Mouse (Mus musculus) intestine, postnatal 0 days (tissue): ENCODE measurements around the gene Nuak2. TPM values are rescaled to one million over a fixed set of nuclear protein-coding genes. Genes with fewer than 3 reads are reported as not detected.

Experiments
- ATAC-seq: fragments of 200-750 bp; cut with Nextera tagmentation; 2 replicates; pipeline ENCODE4 v1.8.0; 2017; ENCODE audit warnings: mild to moderate bottlenecking, moderate TSS enrichment, moderate library complexity
- H3K27ac ChIP-seq: fragments of 300-500 bp; sonication (generic); 2 replicates; pipeline ENCODE4 v1.5.1; 2014; ENCODE audit warnings: mild to moderate bottlenecking, low read depth, low read length, moderate library complexity
- H3K27me3 ChIP-seq: fragments of 300-500 bp; sonication (generic); replicated peaks from 2 replicates; pipeline ENCODE4 v1.6.1; 2014; ENCODE audit warnings: low read length, mixed read lengths; ENCODE audit not compliant: control insufficient read depth, insufficient read depth
- H3K36me3 ChIP-seq: fragments of 300-500 bp; sonication (generic); 2 replicates; pipeline ENCODE4 v1.6.1; 2014; ENCODE audit warnings: mild to moderate bottlenecking, moderate library complexity; ENCODE audit not compliant: control insufficient read depth, insufficient read depth
- H3K4me1 ChIP-seq: fragments of 300-500 bp; sonication (generic); replicated peaks from 2 replicates; pipeline ENCODE4 v1.6.1; 2014; ENCODE audit warnings: antibody characterized with exemption, low read length, mixed read lengths; ENCODE audit not compliant: control insufficient read depth, insufficient read depth
- H3K4me2 ChIP-seq: fragments of 300-500 bp; sonication (generic); replicated peaks from 2 replicates; pipeline ENCODE4 v1.6.1; 2014; ENCODE audit warnings: low read depth, mild to moderate bottlenecking, moderate library complexity
- H3K4me3 ChIP-seq: fragments of 300-500 bp; sonication (generic); 2 replicates; pipeline ENCODE4 v1.5.1; 2014; ENCODE audit warnings: low read depth, low read length
- H3K9ac ChIP-seq: fragments of 300-500 bp; sonication (generic); 2 replicates; pipeline ENCODE4 v1.6.1; 2014; ENCODE audit warnings: mild to moderate bottlenecking, low read depth, low read length
- H3K9me3 ChIP-seq: fragments of 300-500 bp; sonication (generic); 2 replicates; pipeline ENCODE4 v1.6.1; 2016; ENCODE audit warnings: mixed run types; ENCODE audit not compliant: control insufficient read depth
- CTCF ChIP-seq: sonication (generic); IDR thresholded peaks from 2 replicates; pipeline ENCODE4 v1.5.1; 2016; ENCODE audit warnings: low read depth, mild to moderate bottlenecking, control low read depth, antibody characterized with exemption, moderate library complexity
- WGBS: fragments of 180-500 bp; shearing (Covaris S2); extraction: QIAGEN DNeasy Blood & Tissue Kit; methylation state at CpG from one replicate; pipeline ENCODE4 v1.1.7; 2014; 5-methylcytosine and 5-hydroxymethylcytosine counted together
- polyA plus RNA-seq: library from polyadenylated mRNA; unstranded; fragments of >200 nt; fragmentation: Nextera tagmentation; extraction: Ambion mirVana; gene quantifications from 2 replicates; pipeline ENCODE4 v1.2.1, GENCODE M21; 2015

The Nuak2 gene
- polyA plus RNA-seq, 1 experiment from 2014 or later: 20.0 TPM

DNA sequence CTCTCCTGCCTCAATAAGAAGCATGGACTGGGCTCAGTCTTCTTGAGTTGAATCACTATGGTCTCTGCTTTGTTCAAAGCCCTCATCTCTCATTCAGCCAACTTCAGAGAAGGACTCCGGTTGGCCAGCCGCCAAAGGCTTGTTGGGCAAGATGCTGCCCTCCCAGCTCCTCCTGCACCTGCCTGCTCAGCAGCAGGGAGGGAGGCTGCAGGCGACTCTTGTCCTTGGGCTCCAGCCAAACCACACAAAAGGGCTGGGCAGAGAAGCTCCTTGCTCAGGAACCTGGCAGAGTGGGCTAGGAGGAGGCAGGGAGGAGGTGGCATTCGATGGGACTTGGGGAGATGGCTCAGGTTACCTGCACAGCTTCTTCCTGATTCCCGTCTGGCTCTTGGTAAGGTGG, 3.3 kb downstream of the Nuak2 start:
- peak overlapping the region; percentile 46; the same call in 1 of the 2 replicates for H3K27ac ChIP-seq
- no peaks in the 10 kb centered on the region; the same call in 1 of the 2 replicates for H3K36me3 ChIP-seq
- peak overlapping the region; percentile 27; the same call in 1 of the 2 replicates for H3K4me2 ChIP-seq
- H3K9ac ChIP-seq: no peak overlapping the region
- H3K4me3 ChIP-seq: no peak overlapping the region
- H3K27me3 ChIP-seq: no peaks in the 10 kb centered on the region
- H3K9me3 ChIP-seq: no peaks in the 10 kb centered on the region
- H3K4me1 ChIP-seq: peaks cover 36% of the 10 kb centered on the region
- TF ChIP-seq CTCF: no peak
- ATAC-seq: peak; percentile 39
- 42% methylated on average over 5 of the region's 5 CpGs for WGBS

DNA sequence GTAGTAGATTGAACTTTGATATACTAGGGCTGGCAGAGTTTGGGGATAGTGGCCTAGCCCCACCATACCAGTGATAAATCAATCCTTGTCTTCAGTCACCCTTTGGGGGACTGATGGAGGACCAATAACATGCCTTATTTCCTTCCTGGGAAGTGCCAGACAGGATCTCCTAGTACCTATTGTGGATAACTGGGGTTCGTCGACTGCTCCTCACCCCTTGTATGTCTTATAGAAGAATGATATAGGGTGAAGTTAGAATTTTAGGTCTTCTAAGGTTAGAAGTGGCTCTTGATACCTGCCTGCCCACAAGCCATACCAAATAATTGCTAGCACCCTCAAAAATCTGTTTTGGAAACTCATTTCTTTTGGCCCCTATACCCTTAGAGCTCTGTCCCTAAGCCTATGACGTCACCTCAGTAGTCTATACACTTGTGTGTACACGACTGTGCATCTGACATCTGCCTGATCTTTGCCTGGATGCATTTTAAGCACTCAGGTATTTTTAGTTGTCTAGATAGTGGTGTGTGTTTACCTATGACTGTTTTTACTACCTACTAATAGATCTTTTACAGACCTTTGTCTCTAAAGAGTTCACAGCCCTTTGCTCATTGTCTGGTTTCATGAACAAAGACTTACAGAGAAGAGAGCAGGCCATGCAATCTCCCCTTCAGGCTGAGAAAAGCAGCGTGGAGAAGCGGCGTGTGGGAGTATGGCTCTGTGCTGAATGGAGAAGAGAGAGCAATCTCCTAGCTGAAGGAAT, 6.1 kb downstream of the Nuak2 start:
- TF ChIP-seq CTCF: no peak
- 0 out of 2 replicates have a peak overlapping the region, but pooled peaks have one; percentile 17 for H3K9ac ChIP-seq

GRCm38 (mm10) chr1:132322711-132323542, 7.0 kb downstream of the Nuak2 start:
- WGBS: 53% methylated on average over 13 of the region's 13 CpGs
- Histone ChIP-seq H3K27me3 (no peaks in the 10 kb centered on the region), H3K4me3 (no peak overlapping the region), H3K4me2 (no peak overlapping the region), H3K4me1 (peaks cover 29% of the 10 kb centered on the region), H3K9ac (0 out of 2 replicates have a peak overlapping the region, but pooled peaks have one; percentile 17), H3K27ac (peak overlapping the region; percentile 41; the same call in 1 of the 2 replicates), H3K9me3 (no peaks in the 10 kb centered on the region), H3K36me3 (peaks cover 26% of the 10 kb centered on the region)
- TF ChIP-seq CTCF: peak; percentile 18; the same call in 1 of the 2 replicates
- ATAC-seq: no peak

More for the DNA sequence above, 6.1 kb downstream of the Nuak2 start:
- Histone ChIP-seq H3K27ac (peak overlapping the region; percentile 41), H3K4me2 (no peak overlapping the region), H3K9me3 (no peaks in the 10 kb centered on the region), H3K4me3 (no peak overlapping the region), H3K27me3 (no peaks in the 10 kb centered on the region), H3K36me3 (peaks cover 20% of the 10 kb centered on the region), H3K4me1 (peaks cover 36% of the 10 kb centered on the region)
- WGBS: 57% methylated on average over 7 of the region's 7 CpGs
- peak; percentile 34; the same call in 1 of the 2 replicates for ATAC-seq

GRCm38 (mm10) chr1:132326777-132327176, 10.9 kb downstream of the Nuak2 start:
- no peaks in the 10 kb centered on the region for H3K9me3 ChIP-seq
- H3K27me3 ChIP-seq: no peaks in the 10 kb centered on the region
- H3K9ac ChIP-seq: no peak overlapping the region
- no peak overlapping the region for H3K27ac ChIP-seq
- no peak for ATAC-seq
- H3K4me1 ChIP-seq: peaks cover 7% of the 10 kb centered on the region; the same call in 1 of the 2 replicates
- no peak for TF ChIP-seq CTCF
- no peak overlapping the region for H3K4me3 ChIP-seq
- H3K4me2 ChIP-seq: no peak overlapping the region
- 50% methylated on average over 9 of the region's 9 CpGs for WGBS
- H3K36me3 ChIP-seq: peaks cover 48% of the 10 kb centered on the region

DNA sequence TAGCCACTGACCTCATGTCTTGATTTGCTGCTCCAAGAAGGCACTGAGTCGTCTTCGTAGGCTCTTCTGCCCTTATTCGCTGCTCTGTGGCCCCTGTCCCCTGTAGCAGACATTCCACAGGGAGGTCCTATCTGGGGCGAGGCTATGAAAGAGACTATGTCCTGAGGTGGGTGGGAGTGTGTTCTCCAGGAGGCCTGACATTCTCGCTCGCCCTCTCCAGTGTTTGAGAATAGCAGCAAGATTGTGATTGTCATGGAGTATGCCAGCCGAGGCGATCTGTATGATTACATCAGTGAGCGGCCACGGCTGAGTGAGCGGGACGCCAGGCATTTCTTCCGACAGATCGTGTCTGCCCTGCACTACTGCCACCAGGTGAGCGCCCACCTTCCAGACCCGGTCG, 11.6 kb downstream of the Nuak2 start:
- Histone ChIP-seq H3K4me1 (peaks cover 3% of the 10 kb centered on the region; the same call in 1 of the 2 replicates), H3K9ac (no peak overlapping the region), H3K27ac (peak overlapping the region; percentile 62; the same call in 1 of the 2 replicates), H3K27me3 (no peaks in the 10 kb centered on the region), H3K36me3 (peaks cover 55% of the 10 kb centered on the region), H3K4me2 (no peak overlapping the region), H3K4me3 (no peak overlapping the region), H3K9me3 (no peaks in the 10 kb centered on the region)
- no peak for TF ChIP-seq CTCF
- 83% methylated on average over 17 of the region's 17 CpGs for WGBS
- ATAC-seq: no peak

DNA sequence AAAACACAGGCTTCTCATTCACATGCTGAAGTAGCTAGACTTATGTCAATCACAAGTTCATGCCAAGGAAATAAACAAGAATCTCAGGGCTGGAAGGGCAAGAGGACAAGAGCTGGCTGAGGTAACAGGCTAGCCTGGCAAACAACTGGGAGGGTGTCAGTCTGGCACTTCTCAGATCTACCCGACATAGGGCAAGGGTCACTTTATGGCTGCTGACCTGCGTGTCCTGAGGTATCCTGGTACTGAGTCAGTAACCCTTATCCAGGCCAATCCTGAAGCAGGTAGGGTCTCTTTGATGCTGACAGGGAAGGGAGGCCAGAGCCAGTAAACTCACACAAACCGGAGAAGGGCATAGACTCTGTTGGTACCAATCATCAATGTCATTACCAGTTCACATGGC, 12.6 kb downstream of the Nuak2 start:
- TF ChIP-seq CTCF: no peak
- peak overlapping the region; percentile 62 for H3K27ac ChIP-seq
- ATAC-seq: peak; percentile 93
- peaks cover 57% of the 10 kb centered on the region for H3K36me3 ChIP-seq
- no peak overlapping the region for H3K4me3 ChIP-seq
- no peaks in the 10 kb centered on the region for H3K9me3 ChIP-seq
- peaks cover 2% of the 10 kb centered on the region for H3K4me1 ChIP-seq
- H3K4me2 ChIP-seq: no peak overlapping the region
- WGBS: 37% methylated on average over 3 of the region's 3 CpGs
- H3K27me3 ChIP-seq: no peaks in the 10 kb centered on the region
- H3K9ac ChIP-seq: no peak overlapping the region
